Mouse (Mus musculus) retina, postnatal 7 days (tissue): ENCODE measurements at regions not wholly inside any gene's neighbourhood (a gene's known extent, or its start where the extent isn't known, plus 50 kb on each side); places are given as distances from the start of the nearest gene placed in this dataset.

Source experiments
- DNase-seq: peaks from one replicate; pipeline ENCODE4 v3.0.0-alpha.2; 2012; ENCODE audit warnings: low read depth, low spot score

- DNase-seq, result no peak
Observed at GRCm38 (mm10) chr13:51297231-51297880, 111.1 kb upstream of the S1pr3 start.

- no peak for DNase-seq
Observed at GRCm38 (mm10) chr13:51299047-51299760, 109.2 kb upstream of the S1pr3 start.

GRCm38 (mm10) chr13:51301476-51301875, 107.0 kb upstream of the S1pr3 start:
- no peak for DNase-seq

GRCm38 (mm10) chr13:51303112-51303511, 105.3 kb upstream of the S1pr3 start:
- DNase-seq, result no peak

- no peak for DNase-seq
Observed at GRCm38 (mm10) chr13:51304631-51305030, 103.8 kb upstream of the S1pr3 start.

- DNase-seq, result no peak
Observed at GRCm38 (mm10) chr13:51309446-51309845, 99.0 kb upstream of the S1pr3 start.

- no peak for DNase-seq
Observed at GRCm38 (mm10) chr13:51310041-51310440, 98.4 kb upstream of the S1pr3 start.

GRCm38 (mm10) chr13:51311679-51312255, 96.7 kb upstream of the S1pr3 start:
- no peak for DNase-seq

- no peak for DNase-seq
Observed at GRCm38 (mm10) chr13:51313129-51313850, 95.1 kb upstream of the S1pr3 start.

- no peak for DNase-seq
Observed at GRCm38 (mm10) chr13:51314541-51314977, 93.9 kb upstream of the S1pr3 start.

- DNase-seq, result no peak
Observed at GRCm38 (mm10) chr13:51315008-51315778, 93.2 kb upstream of the S1pr3 start.

- no peak for DNase-seq
Observed at GRCm38 (mm10) chr13:51315779-51316041, 92.7 kb upstream of the S1pr3 start.

- no peak for DNase-seq
Observed at GRCm38 (mm10) chr13:51323058-51323715, 85.3 kb upstream of the S1pr3 start.

GRCm38 (mm10) chr13:51324714-51325113, 83.7 kb upstream of the S1pr3 start:
- DNase-seq, result no peak

GRCm38 (mm10) chr13:51325298-51325697, 83.1 kb upstream of the S1pr3 start:
- no peak for DNase-seq

GRCm38 (mm10) chr13:51326128-51326527, 82.3 kb upstream of the S1pr3 start:
- DNase-seq, result no peak

GRCm38 (mm10) chr13:51328131-51328970, 80.1 kb upstream of the S1pr3 start:
- DNase-seq, result no peak

- DNase-seq, result no peak
Observed at GRCm38 (mm10) chr13:51328971-51329346, 79.5 kb upstream of the S1pr3 start.

GRCm38 (mm10) chr13:51329717-51330116, 78.7 kb upstream of the S1pr3 start:
- no peak for DNase-seq

GRCm38 (mm10) chr13:51332271-51332670, 76.2 kb upstream of the S1pr3 start:
- DNase-seq, result no peak
